Mouse (Mus musculus): ENCODE results near the gene Crybg1. TPM values are rescaled to one million over a fixed set of nuclear protein-coding genes. Genes with fewer than 3 reads are reported as not detected.

The Crybg1 gene
- polyA plus RNA-seq (2015; fragmentation: Nextera tagmentation; extraction: Ambion mirVana): 1.3 and 1.5 TPM in 2 replicates

DNA sequence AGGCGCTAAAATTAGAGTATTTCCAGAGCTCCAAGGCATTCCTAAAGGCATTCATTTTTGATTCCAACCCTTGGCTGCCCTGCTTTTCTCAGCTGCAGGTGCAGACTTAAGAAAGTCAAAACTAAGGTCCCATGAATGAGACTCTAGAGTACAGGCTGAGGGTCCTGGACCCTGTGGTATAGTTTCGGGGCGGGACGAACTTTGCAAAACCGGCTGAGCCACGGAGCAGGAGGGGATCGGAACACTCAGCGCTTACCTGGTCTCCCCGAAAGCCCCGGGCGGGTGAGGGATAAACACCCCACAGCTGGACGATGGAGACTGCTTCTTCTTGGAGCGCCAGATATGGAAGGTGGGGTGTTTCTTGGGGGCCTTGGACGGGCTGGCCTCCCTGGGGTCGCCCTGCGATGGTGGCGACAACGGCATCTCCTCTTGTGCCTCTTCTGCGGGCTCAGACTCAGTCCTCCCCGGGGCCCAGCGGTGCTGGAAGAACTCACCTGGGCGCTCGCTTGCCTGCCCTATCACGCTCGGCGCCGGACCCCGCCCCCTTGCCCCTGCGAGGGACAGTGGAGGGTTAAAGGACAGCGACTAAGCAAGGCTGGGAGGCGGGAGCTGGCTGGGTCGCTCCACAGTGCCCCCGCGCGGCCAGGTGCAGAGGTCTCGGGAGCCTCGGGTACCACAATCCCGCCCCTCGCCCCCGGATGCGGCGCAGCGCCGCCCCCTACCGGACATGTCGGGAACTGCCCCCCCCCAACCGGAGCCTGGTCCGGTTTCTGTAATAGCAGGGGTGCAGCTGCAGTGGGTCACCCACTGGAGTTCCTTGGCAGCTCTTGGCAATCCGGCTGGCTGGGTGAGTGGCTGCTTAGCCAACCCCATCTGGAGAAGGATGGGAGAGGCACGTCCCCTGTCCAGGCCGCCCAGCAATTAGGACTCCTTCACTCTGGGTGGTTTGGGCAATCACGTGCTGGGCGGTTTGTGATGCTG is at the start of gene Crybg1:
Gene Crybg1, minus strand, starts transcription at position 517 of the 981 bp plus-strand sequence.
- WGBS (ENCODE audit: insufficient replicate concordance): 6% methylated on average over 48 of the region's 53 CpGs
- DNase-seq (peak; percentile 88), ATAC-seq (peak; percentile 98)
- H3K9ac ChIP-seq (replicated peaks): no peak within 1 kb of the TSS; the same call in 1 of the 2 replicates
- H3K27ac ChIP-seq (ENCODE audit: low read depth): no peak within 1 kb of the TSS
- peak; percentile 90 for TF ChIP-seq CTCF (IDR thresholded peaks at IDR 0.05; ENCODE audit: low read depth)
- TF ChIP-seq EP300 (IDR thresholded peaks at IDR 0.05; ENCODE audit: low read depth): no peak
- H3K36me3 ChIP-seq (replicated peaks; ENCODE audit: insufficient read depth, low read length): no peaks in the 10 kb centered on the region
- H3K27me3 ChIP-seq (ENCODE audit: insufficient read depth, low read length): peaks cover 17% of the 10 kb centered on the region
- H3K9me3 ChIP-seq (ENCODE audit: low read length): no peaks in the 10 kb centered on the region
- 0 out of 2 replicates have a peak, but pooled peaks cover 3% of the 10 kb centered on the region for H3K4me1 ChIP-seq (ENCODE audit: insufficient read depth)
- H3K4me2 ChIP-seq (ENCODE audit: low read depth, low read length): peak within 1 kb of the TSS; percentile 61
- H3K4me3 ChIP-seq (ENCODE audit: low read depth, low read length): peak within 1 kb of the TSS; percentile 31; the same call in 1 of the 2 replicates

DNA sequence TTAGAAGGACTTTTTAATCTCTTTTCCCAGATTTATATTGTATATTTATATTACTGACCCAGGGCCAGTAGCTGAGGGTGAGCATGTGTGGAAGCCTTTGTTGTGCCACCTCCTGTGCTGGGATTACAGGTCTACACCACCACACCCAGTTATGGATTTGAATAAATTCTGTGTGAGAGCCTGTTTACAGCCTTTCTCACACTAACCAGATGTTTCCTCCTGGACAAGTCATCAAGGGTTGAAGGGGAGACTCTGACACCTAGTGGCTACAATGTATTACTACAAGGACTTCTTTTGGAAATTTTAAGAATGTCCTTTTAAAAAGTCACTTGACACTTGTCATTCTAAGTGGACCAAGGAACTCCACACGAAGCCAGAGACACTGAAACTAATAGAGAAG is 28.7 kb upstream of the Crybg1 start:
- H3K4me2 ChIP-seq (ENCODE audit: low read depth, low read length): no peak overlapping the region
- DNase-seq (no peak), ATAC-seq (peak; percentile 35; the same call in 1 of the 2 replicates)
- TF ChIP-seq CTCF (IDR thresholded peaks at IDR 0.05; ENCODE audit: low read depth): peak; percentile 82
- no peak for TF ChIP-seq EP300 (IDR thresholded peaks at IDR 0.05; ENCODE audit: low read depth)
- H3K4me3 ChIP-seq (ENCODE audit: low read depth, low read length): no peak overlapping the region
- H3K9me3 ChIP-seq (ENCODE audit: low read length): no peaks in the 10 kb centered on the region
- no peak overlapping the region for H3K27ac ChIP-seq (ENCODE audit: low read depth)
- H3K36me3 ChIP-seq (replicated peaks; ENCODE audit: insufficient read depth, low read length): no peaks in the 10 kb centered on the region
- 2% methylated on average over 1 of the region's 1 CpGs for WGBS (ENCODE audit: insufficient replicate concordance)
- H3K4me1 ChIP-seq (ENCODE audit: insufficient read depth): no peaks in the 10 kb centered on the region
- no peak overlapping the region for H3K9ac ChIP-seq (replicated peaks)
- H3K27me3 ChIP-seq (ENCODE audit: insufficient read depth, low read length): 0 out of 2 replicates have a peak, but pooled peaks cover 2% of the 10 kb centered on the region

DNA sequence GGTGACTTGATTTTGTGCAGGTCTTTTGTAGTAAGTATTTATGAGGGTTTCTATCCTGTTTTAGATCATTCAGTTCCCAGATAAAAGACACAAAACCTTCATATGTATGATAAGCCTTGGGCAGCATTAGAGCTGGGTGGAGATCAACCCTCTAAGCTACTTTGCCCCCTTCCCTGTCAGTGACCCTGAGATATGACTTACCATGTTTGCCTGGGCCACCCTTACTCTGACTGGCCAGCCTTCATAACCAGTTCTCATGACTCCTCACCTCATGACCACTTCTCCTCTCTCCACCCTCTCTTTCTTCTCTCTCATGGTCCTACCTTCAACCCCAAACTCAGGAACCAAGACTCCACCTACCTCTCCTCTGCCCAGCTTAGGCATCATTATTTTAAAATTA is 27.9 kb upstream of the Crybg1 start:
- no peaks in the 10 kb centered on the region for H3K4me1 ChIP-seq (ENCODE audit: insufficient read depth)
- no peak overlapping the region for H3K4me3 ChIP-seq (ENCODE audit: low read depth, low read length)
- TF ChIP-seq CTCF (IDR thresholded peaks at IDR 0.05; ENCODE audit: low read depth) (no peak), EP300 (IDR thresholded peaks at IDR 0.05; ENCODE audit: low read depth) (no peak)
- DNase-seq (no peak), ATAC-seq (no peak)
- no peaks in the 10 kb centered on the region for H3K9me3 ChIP-seq (ENCODE audit: low read length)
- H3K9ac ChIP-seq (replicated peaks): no peak overlapping the region
- H3K27me3 ChIP-seq (ENCODE audit: insufficient read depth, low read length): no peaks in the 10 kb centered on the region
- H3K4me2 ChIP-seq (ENCODE audit: low read depth, low read length): no peak overlapping the region
- no peak overlapping the region for H3K27ac ChIP-seq (ENCODE audit: low read depth)
- no peaks in the 10 kb centered on the region for H3K36me3 ChIP-seq (replicated peaks; ENCODE audit: insufficient read depth, low read length)

DNA sequence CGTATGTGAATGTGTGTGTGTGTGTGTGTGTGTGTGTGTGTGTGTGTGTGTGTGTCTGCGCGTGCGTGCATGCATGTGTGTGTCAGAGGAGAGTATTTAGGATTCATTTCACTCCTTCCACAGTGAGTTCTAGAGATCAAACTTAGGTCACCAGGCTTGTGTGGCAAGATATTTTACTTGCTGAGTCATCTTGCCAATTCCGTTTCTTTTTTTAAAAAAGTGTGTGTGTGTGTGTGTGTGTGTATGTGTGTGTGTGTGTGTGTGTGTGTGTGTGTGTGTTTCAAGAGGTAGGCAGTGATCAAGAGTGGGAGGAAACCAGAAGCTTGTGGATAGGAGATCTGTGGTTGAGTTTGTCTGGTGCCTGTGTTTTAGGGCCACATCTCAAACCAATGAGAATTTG is 27.5 kb upstream of the Crybg1 start:
- no peak overlapping the region for H3K27ac ChIP-seq (ENCODE audit: low read depth)
- DNase-seq (no peak), ATAC-seq (no peak)
- no peaks in the 10 kb centered on the region for H3K36me3 ChIP-seq (replicated peaks; ENCODE audit: insufficient read depth, low read length)
- no peak overlapping the region for H3K9ac ChIP-seq (replicated peaks)
- H3K27me3 ChIP-seq (ENCODE audit: insufficient read depth, low read length): no peaks in the 10 kb centered on the region
- TF ChIP-seq CTCF (IDR thresholded peaks at IDR 0.05; ENCODE audit: low read depth): no peak
- TF ChIP-seq EP300 (IDR thresholded peaks at IDR 0.05; ENCODE audit: low read depth): no peak
- no peak overlapping the region for H3K4me2 ChIP-seq (ENCODE audit: low read depth, low read length)
- no peaks in the 10 kb centered on the region for H3K9me3 ChIP-seq (ENCODE audit: low read length)
- H3K4me3 ChIP-seq (ENCODE audit: low read depth, low read length): no peak overlapping the region
- H3K4me1 ChIP-seq (ENCODE audit: insufficient read depth): no peaks in the 10 kb centered on the region
- 68% methylated on average over 5 of the region's 5 CpGs for WGBS (ENCODE audit: insufficient replicate concordance)

DNA sequence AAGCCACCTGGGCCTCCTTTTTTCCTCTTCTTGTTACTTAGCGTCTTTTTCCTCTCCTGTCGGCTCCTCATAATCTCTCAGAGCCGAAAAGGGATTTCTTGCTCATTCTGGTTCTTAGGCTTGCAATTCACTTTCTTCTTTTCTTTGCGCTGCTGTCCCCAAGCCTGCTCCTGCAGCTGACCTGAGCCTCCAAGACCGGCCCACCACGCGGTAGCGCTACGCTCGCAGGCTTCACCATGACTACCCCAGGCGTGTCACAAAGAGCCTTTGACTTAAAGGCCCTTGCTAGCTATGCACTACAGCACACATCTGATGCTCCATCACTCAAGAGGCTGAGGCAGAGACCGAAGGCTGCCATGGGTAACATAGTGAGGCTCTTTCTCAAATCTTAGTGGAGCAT is 21.5 kb upstream of the Crybg1 start:
- 82% methylated on average over 12 of the region's 12 CpGs for WGBS (ENCODE audit: insufficient replicate concordance)
- H3K4me2 ChIP-seq (ENCODE audit: low read depth, low read length): no peak overlapping the region
- no peaks in the 10 kb centered on the region for H3K36me3 ChIP-seq (replicated peaks; ENCODE audit: insufficient read depth, low read length)
- no peak overlapping the region for H3K27ac ChIP-seq (ENCODE audit: low read depth)
- DNase-seq (no peak), ATAC-seq (no peak)
- H3K9ac ChIP-seq (replicated peaks): no peak overlapping the region
- TF ChIP-seq CTCF (IDR thresholded peaks at IDR 0.05; ENCODE audit: low read depth) (no peak), EP300 (IDR thresholded peaks at IDR 0.05; ENCODE audit: low read depth) (no peak)
- H3K4me1 ChIP-seq (ENCODE audit: insufficient read depth): no peaks in the 10 kb centered on the region
- no peak overlapping the region for H3K4me3 ChIP-seq (ENCODE audit: low read depth, low read length)
- no peaks in the 10 kb centered on the region for H3K9me3 ChIP-seq (ENCODE audit: low read length)
- no peaks in the 10 kb centered on the region for H3K27me3 ChIP-seq (ENCODE audit: insufficient read depth, low read length)

DNA sequence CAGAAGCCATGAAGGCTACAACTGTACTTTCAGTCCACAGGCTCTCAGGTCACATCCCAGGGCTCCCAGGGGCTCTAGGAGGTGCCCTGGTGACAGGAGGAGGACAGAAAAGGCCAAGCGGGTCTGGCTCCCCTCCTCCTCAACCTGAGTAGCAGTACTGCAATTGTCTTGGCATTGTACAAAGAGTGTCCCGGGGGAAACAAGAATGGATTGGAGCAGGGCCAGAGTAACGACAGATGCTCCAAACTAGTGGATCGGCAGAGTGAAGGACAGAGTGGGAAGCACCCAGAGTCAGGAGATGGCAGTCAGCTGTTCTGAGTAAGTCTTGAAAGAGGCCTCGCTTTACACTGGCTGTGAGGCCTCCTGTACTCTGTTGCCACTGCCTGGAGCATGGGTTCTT is 18.4 kb upstream of the Crybg1 start:
- TF ChIP-seq CTCF (IDR thresholded peaks at IDR 0.05; ENCODE audit: low read depth): no peak
- TF ChIP-seq EP300 (IDR thresholded peaks at IDR 0.05; ENCODE audit: low read depth): no peak
- H3K9me3 ChIP-seq (ENCODE audit: low read length): no peaks in the 10 kb centered on the region
- peaks cover 10% of the 10 kb centered on the region; the same call in 1 of the 2 replicates for H3K4me1 ChIP-seq (ENCODE audit: insufficient read depth)
- no peak for ATAC-seq
- no peaks in the 10 kb centered on the region for H3K27me3 ChIP-seq (ENCODE audit: insufficient read depth, low read length)
- no peak overlapping the region for H3K4me2 ChIP-seq (ENCODE audit: low read depth, low read length)
- DNase-seq: no peak
- WGBS (ENCODE audit: insufficient replicate concordance): 77% methylated on average over 5 of the region's 5 CpGs
- H3K9ac ChIP-seq (replicated peaks): no peak overlapping the region
- H3K4me3 ChIP-seq (ENCODE audit: low read depth, low read length): no peak overlapping the region
- no peak overlapping the region for H3K27ac ChIP-seq (ENCODE audit: low read depth)
- H3K36me3 ChIP-seq (replicated peaks; ENCODE audit: insufficient read depth, low read length): no peaks in the 10 kb centered on the region
